Mouse (Mus musculus): ENCODE measurements around the gene Eno1. TPM values are rescaled to one million over a fixed set of nuclear protein-coding genes. Genes with fewer than 3 reads are reported as not detected.
A peak's percentile ranks its signal among the peaks of the same experiment; 100 is the strongest.

The Eno1 gene
- total and polyA plus RNA-seq, 2 experiments from 2014 or later = 525 to 1,074 TPM

- TF ChIP-seq CTCF (IDR thresholded peaks at IDR 0.05; ENCODE audit: low read depth) (no peak), EP300 (IDR thresholded peaks at IDR 0.05; ENCODE audit: low read depth) (no peak)
- H3K9ac ChIP-seq (replicated peaks; ENCODE audit: low read depth, low read length) = no peak overlapping the region
- DNase-seq (ENCODE audit: low spot score) (no peak), ATAC-seq (ENCODE audit: insufficient read depth, low read depth) (no peak)
- peaks cover 3% of the 10 kb centered on the region; the same call in 1 of the 2 replicates for H3K36me3 ChIP-seq (replicated peaks; ENCODE audit: control insufficient read depth, insufficient read depth, low read length)
- H3K27me3 ChIP-seq (ENCODE audit: control insufficient read depth, insufficient read depth, low read length) = no peaks in the 10 kb centered on the region
- no peak overlapping the region for H3K27ac ChIP-seq (ENCODE audit: low read depth)
- no peak overlapping the region for H3K4me2 ChIP-seq (ENCODE audit: low read depth, low read length)
- WGBS = 90% methylated on average over 7 of the region's 7 CpGs
- H3K4me1 ChIP-seq (ENCODE audit: control insufficient read depth, insufficient read depth) = peaks cover 15% of the 10 kb centered on the region
- H3K9me3 ChIP-seq (replicated peaks; ENCODE audit: control insufficient read depth, low read length) = no peaks in the 10 kb centered on the region
- H3K4me3 ChIP-seq (ENCODE audit: low read depth, low read length) = no peak overlapping the region
These were observed 23.1 kb downstream of the Eno1 start for GRCm38 (mm10) chr4:150259577-150259976.

GRCm38 (mm10) chr4:150260111-150260510 lies 23.6 kb downstream of the Eno1 start:
- 79% methylated on average over 7 of the region's 7 CpGs for WGBS
- no peak overlapping the region for H3K4me3 ChIP-seq (ENCODE audit: low read depth, low read length)
- H3K4me2 ChIP-seq (ENCODE audit: low read depth, low read length) = no peak overlapping the region
- H3K9me3 ChIP-seq (replicated peaks; ENCODE audit: control insufficient read depth, low read length) = no peaks in the 10 kb centered on the region
- H3K27ac ChIP-seq (ENCODE audit: low read depth) = no peak overlapping the region
- H3K9ac ChIP-seq (replicated peaks; ENCODE audit: low read depth, low read length) = no peak overlapping the region
- no peak for ATAC-seq (ENCODE audit: insufficient read depth, low read depth)
- H3K27me3 ChIP-seq (ENCODE audit: control insufficient read depth, insufficient read depth, low read length) = no peaks in the 10 kb centered on the region
- no peak for DNase-seq (ENCODE audit: low spot score)
- peaks cover 15% of the 10 kb centered on the region for H3K4me1 ChIP-seq (ENCODE audit: control insufficient read depth, insufficient read depth)
- TF ChIP-seq EP300 (IDR thresholded peaks at IDR 0.05; ENCODE audit: low read depth) (no peak), CTCF (IDR thresholded peaks at IDR 0.05; ENCODE audit: low read depth) (no peak)
- 0 out of 2 replicates have a peak, but pooled peaks cover 3% of the 10 kb centered on the region for H3K36me3 ChIP-seq (replicated peaks; ENCODE audit: control insufficient read depth, insufficient read depth, low read length)

- peak; percentile 23 for DNase-seq (ENCODE audit: low spot score)
- no peak overlapping the region for H3K4me3 ChIP-seq (ENCODE audit: low read depth, low read length)
- H3K9ac ChIP-seq (replicated peaks; ENCODE audit: low read depth, low read length) = no peak overlapping the region
- H3K4me2 ChIP-seq (ENCODE audit: low read depth, low read length) = no peak overlapping the region
- no peaks in the 10 kb centered on the region for H3K9me3 ChIP-seq (replicated peaks; ENCODE audit: control insufficient read depth, low read length)
- 47% methylated on average over 6 of the region's 6 CpGs for WGBS
- H3K27me3 ChIP-seq (ENCODE audit: control insufficient read depth, insufficient read depth, low read length) = no peaks in the 10 kb centered on the region
- no peak overlapping the region for H3K27ac ChIP-seq (ENCODE audit: low read depth)
- ATAC-seq (ENCODE audit: insufficient read depth, low read depth) = no peak
- peaks cover 15% of the 10 kb centered on the region for H3K4me1 ChIP-seq (ENCODE audit: control insufficient read depth, insufficient read depth)
- TF ChIP-seq CTCF (IDR thresholded peaks at IDR 0.05; ENCODE audit: low read depth) = peak; percentile 50
- TF ChIP-seq EP300 (IDR thresholded peaks at IDR 0.05; ENCODE audit: low read depth) = no peak
- 0 out of 2 replicates have a peak, but pooled peaks cover under 1% of the 10 kb centered on the region for H3K36me3 ChIP-seq (replicated peaks; ENCODE audit: control insufficient read depth, insufficient read depth, low read length)
These were observed 24.2 kb downstream of the Eno1 start for GRCm38 (mm10) chr4:150260745-150261144.

- H3K9ac ChIP-seq (replicated peaks; ENCODE audit: low read depth, low read length) = no peak overlapping the region
- 44% methylated on average over 8 of the region's 8 CpGs for WGBS
- no peak for TF ChIP-seq EP300 (IDR thresholded peaks at IDR 0.05; ENCODE audit: low read depth)
- TF ChIP-seq CTCF (IDR thresholded peaks at IDR 0.05; ENCODE audit: low read depth) = no peak
- no peak for ATAC-seq (ENCODE audit: insufficient read depth, low read depth)
- H3K4me2 ChIP-seq (ENCODE audit: low read depth, low read length) = no peak overlapping the region
- H3K9me3 ChIP-seq (replicated peaks; ENCODE audit: control insufficient read depth, low read length) = no peaks in the 10 kb centered on the region
- no peak overlapping the region for H3K27ac ChIP-seq (ENCODE audit: low read depth)
- H3K4me3 ChIP-seq (ENCODE audit: low read depth, low read length) = no peak overlapping the region
- no peaks in the 10 kb centered on the region for H3K36me3 ChIP-seq (replicated peaks; ENCODE audit: control insufficient read depth, insufficient read depth, low read length)
- DNase-seq (ENCODE audit: low spot score) = no peak
- H3K4me1 ChIP-seq (ENCODE audit: control insufficient read depth, insufficient read depth) = peaks cover 14% of the 10 kb centered on the region
- no peaks in the 10 kb centered on the region for H3K27me3 ChIP-seq (ENCODE audit: control insufficient read depth, insufficient read depth, low read length)
These were observed 25.8 kb downstream of the Eno1 start for GRCm38 (mm10) chr4:150262301-150262700.

- H3K36me3 ChIP-seq (replicated peaks; ENCODE audit: control insufficient read depth, insufficient read depth, low read length) = no peaks in the 10 kb centered on the region
- ATAC-seq (ENCODE audit: insufficient read depth, low read depth) (no peak), DNase-seq (ENCODE audit: low spot score) (no peak)
- H3K4me3 ChIP-seq (ENCODE audit: low read depth, low read length) = no peak overlapping the region
- TF ChIP-seq EP300 (IDR thresholded peaks at IDR 0.05; ENCODE audit: low read depth) = no peak
- TF ChIP-seq CTCF (IDR thresholded peaks at IDR 0.05; ENCODE audit: low read depth) = peak; percentile 42
- peaks cover 11% of the 10 kb centered on the region for H3K4me1 ChIP-seq (ENCODE audit: control insufficient read depth, insufficient read depth)
- no peak overlapping the region for H3K4me2 ChIP-seq (ENCODE audit: low read depth, low read length)
- no peaks in the 10 kb centered on the region for H3K9me3 ChIP-seq (replicated peaks; ENCODE audit: control insufficient read depth, low read length)
- no peak overlapping the region for H3K9ac ChIP-seq (replicated peaks; ENCODE audit: low read depth, low read length)
- H3K27me3 ChIP-seq (ENCODE audit: control insufficient read depth, insufficient read depth, low read length) = no peaks in the 10 kb centered on the region
- 55% methylated on average over 7 of the region's 7 CpGs for WGBS
- no peak overlapping the region for H3K27ac ChIP-seq (ENCODE audit: low read depth)
These were observed 28.4 kb downstream of the Eno1 start for GRCm38 (mm10) chr4:150264903-150265302.

GRCm38 (mm10) chr4:150265471-150265870 lies 28.9 kb downstream of the Eno1 start:
- Histone ChIP-seq H3K9ac (replicated peaks; ENCODE audit: low read depth, low read length) (no peak overlapping the region), H3K4me1 (ENCODE audit: control insufficient read depth, insufficient read depth) (peaks cover 13% of the 10 kb centered on the region), H3K27me3 (ENCODE audit: control insufficient read depth, insufficient read depth, low read length) (no peaks in the 10 kb centered on the region), H3K36me3 (replicated peaks; ENCODE audit: control insufficient read depth, insufficient read depth, low read length) (no peaks in the 10 kb centered on the region), H3K4me3 (ENCODE audit: low read depth, low read length) (no peak overlapping the region), H3K4me2 (ENCODE audit: low read depth, low read length) (no peak overlapping the region), H3K27ac (ENCODE audit: low read depth) (no peak overlapping the region), H3K9me3 (replicated peaks; ENCODE audit: control insufficient read depth, low read length) (no peaks in the 10 kb centered on the region)
- ATAC-seq (ENCODE audit: insufficient read depth, low read depth) = no peak
- TF ChIP-seq EP300 (IDR thresholded peaks at IDR 0.05; ENCODE audit: low read depth) (no peak), CTCF (IDR thresholded peaks at IDR 0.05; ENCODE audit: low read depth) (no peak)
- DNase-seq (ENCODE audit: low spot score) = no peak
- 71% methylated on average over 5 of the region's 5 CpGs for WGBS
